Mouse (Mus musculus) layer of hippocampus, adult 18-20 months (tissue): Measurements from ENCODE around the gene Gm2026. TPM values are rescaled to one million over a fixed set of nuclear protein-coding genes. Genes with fewer than 3 reads are reported as not detected.
"Not testable (repeated sequence)": the region's sequence is repeated elsewhere in the genome, so short reads cannot be mapped to it uniquely, and the experiment has no call there.

Source experiments
- DNase-seq, 2 experiments: peaks; one replicate each; pipeline ENCODE4 v3.0.0; 2022; ENCODE audit warnings: low spot score in 2 of 2
- long read RNA-seq: library from polyadenylated mRNA; stranded (forward); transcript quantifications from one replicate; pipeline ENCODE4 v2.0.0, GENCODE M21; 2021
- total RNA-seq, 2 experiments: library from RNA; stranded (reverse); gene quantifications; 2 replicates each; pipeline ENCODE4 v1.2.3; 2021

Gm2026 gene
- 10 to 100 TPM; 47.9 to 56.1 TPM for total RNA-seq
- long read RNA-seq, partial matches to known transcripts: 0 of 8 reads
- long read RNA-seq, other reads (novel, unspliced or antisense): 4 of 8 reads

GRCm38 (mm10) chr2:175965031-175965430, at the start of gene Gm2026:
Gm2026 (plus strand) TSS chr2:175965331.
- not testable (repeated sequence) for DNase-seq

- not testable (repeated sequence) for DNase-seq
Observed at GRCm38 (mm10) chr2:175931000-175931399, 34.1 kb upstream of the Gm2026 start, which contains the start of gene Zfp966. Zfp966 (minus strand) TSS chr2:175931100.

Other genes with a start within 250 kb of the Gm2026 start
- not detected for gene Gm2007, start 223.8 kb upstream of the Gm2026 start, total RNA-seq
- gene Gm14288, start 164.2 kb upstream of the Gm2026 start, total RNA-seq: 10 to 100 TPM in 1 of 2 experiments, 1 to 10 TPM in 1; 3.8 to 15.1 TPM
- 10 to 100 TPM; 44.0 to 51.8 TPM for gene Gm6710, start 96.1 kb upstream of the Gm2026 start, total RNA-seq
- 1 to 10 TPM; 7.3 to 8.3 TPM for gene Zfp966, start 34.2 kb upstream of the Gm2026 start, total RNA-seq
- gene Gm2004, start 184.5 kb downstream of the Gm2026 start, total RNA-seq: 1 to 10 TPM; 6.0 to 8.1 TPM